Mouse (Mus musculus) midbrain, embryonic 16.5 days (tissue): ENCODE measurements at regions not wholly inside any gene's neighbourhood (a gene's known extent, or its start where the extent isn't known, plus 50 kb on each side); places are given as distances from the start of the nearest gene placed in this dataset.

Experiments used
- ATAC-seq: fragments of 200-750 bp; cut with Nextera tagmentation; 2 replicates; pipeline ENCODE4 v1.8.0; 2017; ENCODE audit warnings: moderate TSS enrichment
- H3K27ac ChIP-seq: fragments of 300-500 bp; sonication (generic); 2 replicates; pipeline ENCODE4 v1.5.1; 2014; ENCODE audit warnings: mild to moderate bottlenecking, low read length, mixed read lengths
- H3K27me3 ChIP-seq: fragments of 300-500 bp; sonication (generic); 2 replicates; pipeline ENCODE4 v1.6.1; 2014; ENCODE audit warnings: low read depth, low read length, mixed read lengths; ENCODE audit not compliant: control insufficient read depth, insufficient read depth
- H3K36me3 ChIP-seq: fragments of 300-500 bp; sonication (generic); 2 replicates; pipeline ENCODE4 v1.6.1; 2014; ENCODE audit warnings: mild to moderate bottlenecking, low read length, moderate library complexity, mixed read lengths; ENCODE audit not compliant: control insufficient read depth, insufficient read depth
- H3K4me1 ChIP-seq: fragments of 300-500 bp; sonication (generic); 2 replicates; pipeline ENCODE4 v1.6.1; 2014; ENCODE audit warnings: mild to moderate bottlenecking, low read length, mixed read lengths; ENCODE audit not compliant: control insufficient read depth, insufficient read depth
- H3K4me2 ChIP-seq: fragments of 300-500 bp; sonication (generic); 2 replicates; pipeline ENCODE4 v1.6.1; 2014; ENCODE audit warnings: mild to moderate bottlenecking, low read length, mixed read lengths
- H3K4me3 ChIP-seq: fragments of 300-500 bp; sonication (generic); 2 replicates; pipeline ENCODE4 v1.5.1; 2014; ENCODE audit warnings: low read depth, mild to moderate bottlenecking, low read length, moderate library complexity, mixed read lengths
- H3K9ac ChIP-seq: fragments of 300-500 bp; sonication (generic); 2 replicates; pipeline ENCODE4 v1.6.1; 2014; ENCODE audit warnings: low read depth, low read length, mixed read lengths
- H3K9me3 ChIP-seq: fragments of 300-500 bp; sonication (generic); replicated peaks from 2 replicates; pipeline ENCODE4 v1.6.1; 2014; ENCODE audit warnings: mild to moderate bottlenecking, low read length, mixed read lengths; ENCODE audit not compliant: control insufficient read depth, poor library complexity, severe bottlenecking
- WGBS: fragments of 180-500 bp; shearing (Covaris S2); extraction: QIAGEN DNeasy Blood & Tissue Kit; methylation state at CpG from one replicate; pipeline ENCODE4 v1.1.7; 2014; 5-methylcytosine and 5-hydroxymethylcytosine counted together

GRCm38 (mm10) chr13:101100621-101101020, 267.4 kb upstream of the Slc30a5 start:
- H3K27ac ChIP-seq = no peak overlapping the region
- no peak for ATAC-seq
- no peak overlapping the region for H3K4me3 ChIP-seq
- no peaks in the 10 kb centered on the region for H3K4me1 ChIP-seq
- H3K9ac ChIP-seq = no peak overlapping the region
- no peaks in the 10 kb centered on the region for H3K27me3 ChIP-seq
- WGBS = 66% methylated on average over 3 of the region's 3 CpGs
- H3K36me3 ChIP-seq = no peaks in the 10 kb centered on the region
- H3K9me3 ChIP-seq = no peaks in the 10 kb centered on the region
- H3K4me2 ChIP-seq = no peak overlapping the region

DNA sequence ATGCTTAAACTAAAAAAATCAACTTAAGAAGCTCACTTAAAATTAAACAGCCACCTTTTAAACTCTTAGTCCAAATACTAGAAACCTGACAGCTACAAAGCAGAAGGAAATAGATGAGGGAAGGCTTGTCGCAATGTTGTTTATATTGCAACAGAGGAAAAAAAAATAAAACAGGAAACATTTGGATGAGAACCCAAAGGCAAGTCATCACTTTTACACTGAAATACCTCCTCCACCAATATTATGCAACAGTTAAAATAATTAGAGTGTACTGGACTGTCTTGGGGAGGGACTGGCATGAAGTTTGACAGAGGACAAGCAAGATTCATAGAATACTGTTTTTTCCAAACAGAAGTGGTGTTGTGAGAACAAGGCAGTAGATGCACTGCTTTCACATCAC, 263.6 kb upstream of the Slc30a5 start:
- 94% methylated on average over 1 of the region's 1 CpGs for WGBS
- no peak for ATAC-seq
- Histone ChIP-seq H3K36me3 (no peaks in the 10 kb centered on the region), H3K27ac (no peak overlapping the region), H3K4me3 (no peak overlapping the region), H3K4me2 (no peak overlapping the region), H3K9ac (no peak overlapping the region), H3K9me3 (no peaks in the 10 kb centered on the region), H3K27me3 (no peaks in the 10 kb centered on the region), H3K4me1 (no peaks in the 10 kb centered on the region)

DNA sequence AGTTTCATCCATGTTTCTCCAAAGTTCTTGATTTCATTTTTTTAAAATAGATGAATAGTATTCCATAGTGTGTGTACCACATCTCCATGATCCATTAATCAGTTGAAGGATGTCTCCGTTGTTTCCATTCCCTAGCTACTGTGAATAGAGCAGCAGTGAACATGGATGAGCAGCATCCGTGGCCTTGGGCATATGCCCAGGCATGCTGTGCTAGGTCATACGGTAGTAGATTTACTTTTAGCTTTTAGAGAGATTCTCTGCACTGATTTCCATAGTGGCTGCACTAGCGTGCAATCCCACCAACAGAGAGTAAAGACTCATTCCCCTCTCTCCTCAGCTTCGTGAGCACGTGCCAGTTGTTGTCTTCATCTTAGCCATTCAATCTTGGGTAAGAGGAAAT, 263.0 kb upstream of the Slc30a5 start:
- WGBS = 75% methylated on average over 6 of the region's 6 CpGs
- Histone ChIP-seq H3K4me2 (no peak overlapping the region), H3K9ac (no peak overlapping the region), H3K4me3 (no peak overlapping the region), H3K27me3 (no peaks in the 10 kb centered on the region), H3K27ac (no peak overlapping the region), H3K9me3 (no peaks in the 10 kb centered on the region), H3K36me3 (no peaks in the 10 kb centered on the region), H3K4me1 (no peaks in the 10 kb centered on the region)
- no peak for ATAC-seq

- no peaks in the 10 kb centered on the region for H3K4me1 ChIP-seq
- H3K36me3 ChIP-seq = no peaks in the 10 kb centered on the region
- ATAC-seq = no peak
- H3K27me3 ChIP-seq = no peaks in the 10 kb centered on the region
- WGBS = 91% methylated on average over 6 of the region's 6 CpGs
- no peak overlapping the region for H3K4me2 ChIP-seq
- no peak overlapping the region for H3K27ac ChIP-seq
- no peak overlapping the region for H3K4me3 ChIP-seq
- H3K9ac ChIP-seq = no peak overlapping the region
- no peaks in the 10 kb centered on the region for H3K9me3 ChIP-seq
Observed at GRCm38 (mm10) chr13:101095057-101095831, 262.0 kb upstream of the Slc30a5 start.

DNA sequence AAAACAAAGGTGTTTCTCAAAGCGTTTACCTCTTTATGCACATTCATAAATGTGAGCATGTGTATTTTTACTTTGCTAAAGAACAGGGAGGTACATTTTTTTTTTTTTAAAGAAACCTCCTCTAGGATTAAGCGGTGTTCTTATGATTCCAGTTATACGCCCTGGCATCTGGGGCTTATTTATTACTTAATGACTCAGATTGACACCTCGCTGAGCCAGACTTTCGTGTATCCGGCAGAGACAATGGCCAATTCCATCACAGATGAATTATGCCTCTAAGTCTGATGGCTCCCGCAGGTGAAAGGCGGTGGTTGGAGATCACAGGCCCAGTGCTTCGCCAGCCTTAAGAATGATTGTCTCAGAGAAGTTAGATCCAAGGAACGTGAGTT, 259.5 kb upstream of the Slc30a5 start:
- no peak overlapping the region for H3K27ac ChIP-seq
- H3K36me3 ChIP-seq = no peaks in the 10 kb centered on the region
- no peaks in the 10 kb centered on the region for H3K4me1 ChIP-seq
- no peak overlapping the region for H3K4me3 ChIP-seq
- no peaks in the 10 kb centered on the region for H3K27me3 ChIP-seq
- WGBS = 84% methylated on average over 10 of the region's 10 CpGs
- no peaks in the 10 kb centered on the region for H3K9me3 ChIP-seq
- H3K9ac ChIP-seq = no peak overlapping the region
- peak overlapping the region; percentile 7; the same call in 1 of the 2 replicates for H3K4me2 ChIP-seq
- no peak for ATAC-seq

- Histone ChIP-seq H3K27ac (0 out of 2 replicates have a peak overlapping the region, but pooled peaks have one; percentile 8), H3K4me2 (peak overlapping the region; percentile 7; the same call in 1 of the 2 replicates), H3K36me3 (no peaks in the 10 kb centered on the region), H3K4me1 (no peaks in the 10 kb centered on the region), H3K4me3 (no peak overlapping the region), H3K27me3 (no peaks in the 10 kb centered on the region), H3K9ac (no peak overlapping the region), H3K9me3 (no peaks in the 10 kb centered on the region)
- ATAC-seq = peak; percentile 86
- WGBS = 60% methylated on average over 18 of the region's 18 CpGs
Observed at GRCm38 (mm10) chr13:101092033-101092742, 259.0 kb upstream of the Slc30a5 start.

- no peak for ATAC-seq
- Histone ChIP-seq H3K36me3 (no peaks in the 10 kb centered on the region), H3K4me3 (no peak overlapping the region), H3K9ac (no peak overlapping the region), H3K4me1 (no peaks in the 10 kb centered on the region), H3K27me3 (no peaks in the 10 kb centered on the region), H3K4me2 (no peak overlapping the region), H3K27ac (no peak overlapping the region), H3K9me3 (no peaks in the 10 kb centered on the region)
Observed at GRCm38 (mm10) chr13:101085182-101085581, 252.0 kb upstream of the Slc30a5 start.

DNA sequence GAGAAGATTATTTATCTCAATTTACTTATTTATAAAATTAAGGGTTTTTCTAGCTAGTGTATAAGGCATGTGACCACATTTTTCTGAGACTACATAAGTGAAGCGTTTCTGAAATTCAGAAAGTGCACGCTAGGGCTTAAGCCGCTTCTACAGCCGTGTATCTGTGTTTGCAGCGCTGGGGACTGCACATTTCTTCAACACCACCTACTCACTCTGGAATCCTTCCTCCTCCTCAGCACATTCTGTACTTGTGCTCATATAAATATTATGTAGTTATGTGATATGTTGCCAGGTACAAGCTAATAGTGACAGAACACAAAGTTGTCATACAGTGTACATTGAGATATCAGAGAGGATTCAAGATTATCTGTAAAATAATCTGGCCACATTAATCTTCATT, 251.0 kb upstream of the Slc30a5 start:
- H3K27ac ChIP-seq = no peak overlapping the region
- no peaks in the 10 kb centered on the region for H3K9me3 ChIP-seq
- no peaks in the 10 kb centered on the region for H3K27me3 ChIP-seq
- no peak overlapping the region for H3K9ac ChIP-seq
- H3K4me3 ChIP-seq = no peak overlapping the region
- H3K36me3 ChIP-seq = no peaks in the 10 kb centered on the region
- H3K4me2 ChIP-seq = no peak overlapping the region
- ATAC-seq = no peak
- H3K4me1 ChIP-seq = no peaks in the 10 kb centered on the region
- 93% methylated on average over 5 of the region's 5 CpGs for WGBS

- ATAC-seq = no peak
- no peaks in the 10 kb centered on the region for H3K9me3 ChIP-seq
- H3K4me1 ChIP-seq = no peaks in the 10 kb centered on the region
- no peak overlapping the region for H3K4me2 ChIP-seq
- H3K36me3 ChIP-seq = no peaks in the 10 kb centered on the region
- 78% methylated on average over 1 of the region's 1 CpGs for WGBS
- H3K9ac ChIP-seq = no peak overlapping the region
- H3K27me3 ChIP-seq = no peaks in the 10 kb centered on the region
- H3K27ac ChIP-seq = no peak overlapping the region
- no peak overlapping the region for H3K4me3 ChIP-seq
Observed at GRCm38 (mm10) chr13:101083416-101083815, 250.2 kb upstream of the Slc30a5 start.
